Mouse (Mus musculus) CH12.LX (cell line): ENCODE measurements at regions not wholly inside any gene's neighbourhood (a gene's known extent, or its start where the extent isn't known, plus 50 kb on each side); places are given as distances from the start of the nearest gene placed in this dataset.

Experiments used
- DNase-seq: peaks from one replicate; pipeline ENCODE4 v3.0.0-alpha.2; 2013; ENCODE audit errors: extremely low read depth
- H3K27ac ChIP-seq: 2 replicates; pipeline ENCODE4 v1.5.1; 2012; ENCODE audit warnings: low read depth, mild to moderate bottlenecking, control low read depth, moderate library complexity; ENCODE audit not compliant: insufficient read depth
- H3K27me3 ChIP-seq: replicated peaks from 2 replicates; pipeline ENCODE3; 2012; ENCODE audit warnings: inconsistent platforms
- H3K36me3 ChIP-seq, 2 experiments: replicated peaks in 1 of 2; 2 replicates each; pipeline versions ENCODE3 to v1.6.1; 2012; ENCODE audit warnings: inconsistent platforms in 1 of 2, low read length in 1 of 2, mild to moderate bottlenecking in 1 of 2, mixed read lengths in 1 of 2, moderate library complexity in 1 of 2; ENCODE audit not compliant: control insufficient read depth in 1 of 2, insufficient read depth in 1 of 2
- H3K4me1 ChIP-seq, 2 experiments: 2 replicates each; pipeline ENCODE4 v1.6.1; 2012; ENCODE audit warnings: inconsistent platforms in 1 of 2, moderate library complexity in 1 of 2; ENCODE audit not compliant: insufficient read depth in 2 of 2, control insufficient read depth in 1 of 2
- H3K4me2 ChIP-seq: 2 replicates; pipeline ENCODE4 v1.6.1; 2012; ENCODE audit warnings: low read depth, mild to moderate bottlenecking, control low read depth; ENCODE audit not compliant: poor library complexity, insufficient read depth, severe bottlenecking
- H3K4me3 ChIP-seq, 3 experiments: fragments of 150-350 bp in 1 of 3; sonication (generic) in 1 of 3; replicated peaks in 1 of 3; 2 replicates each; pipeline versions ENCODE3 to v1.5.1; 2011 to 2012; ENCODE audit warnings: low read depth in 2 of 3, low read length in 2 of 3, mild to moderate bottlenecking in 2 of 3, moderate library complexity in 2 of 3, control low read depth in 1 of 3, improper control_type of control experiment in 1 of 3, inconsistent platforms in 1 of 3, mixed read lengths in 1 of 3; ENCODE audit not compliant: poor library complexity in 1 of 3
- H3K79me2 ChIP-seq: replicated peaks from 2 replicates; pipeline ENCODE4 v1.6.1; 2012; ENCODE audit warnings: mild to moderate bottlenecking, moderate library complexity; ENCODE audit not compliant: control insufficient read depth, poor library complexity, insufficient read depth, severe bottlenecking; ENCODE audit errors: extremely low read depth
- H3K9ac ChIP-seq: 2 replicates; pipeline ENCODE4 v1.6.1; 2012; ENCODE audit warnings: low read depth, mild to moderate bottlenecking, control low read depth, moderate library complexity; ENCODE audit not compliant: insufficient read depth
- H3K9me3 ChIP-seq: replicated peaks from 2 replicates; pipeline ENCODE3; 2012; ENCODE audit warnings: low read length, inconsistent platforms, mixed read lengths
- BHLHE40 ChIP-seq: IDR thresholded peaks from 2 replicates; pipeline ENCODE4 v1.6.1; 2011; ENCODE audit warnings: mild to moderate bottlenecking, low read depth, low read length, improper control_type of control experiment
- CHD1 ChIP-seq: IDR thresholded peaks from 2 replicates; pipeline ENCODE4 v1.6.1; 2012; ENCODE audit warnings: low read depth, low read length, improper control_type of control experiment, inconsistent platforms
- CHD2 ChIP-seq: IDR thresholded peaks from 2 replicates; pipeline ENCODE4 v1.6.1; 2011; ENCODE audit warnings: low read length, improper control_type of control experiment
- E2F4 ChIP-seq: IDR thresholded peaks from 2 replicates; pipeline ENCODE4 v1.6.1; 2011; ENCODE audit warnings: low read depth, low read length, improper control_type of control experiment; ENCODE audit not compliant: insufficient replicate concordance
- ELF1 ChIP-seq: IDR thresholded peaks from 2 replicates; pipeline ENCODE4 v1.6.1; 2014; ENCODE audit warnings: low read depth, mild to moderate bottlenecking, inconsistent platforms, low read length, improper control_type of control experiment
- EP300 ChIP-seq: IDR thresholded peaks from 2 replicates; pipeline ENCODE4 v1.6.1; 2011; ENCODE audit warnings: low read length, improper control_type of control experiment
- ETS1 ChIP-seq: conservative IDR thresholded peaks from 2 replicates; pipeline ENCODE4 v1.6.1; 2012; ENCODE audit warnings: low read depth, mild to moderate bottlenecking, inconsistent platforms, low read length, improper control_type of control experiment, moderate library complexity
- GABPA ChIP-seq: IDR thresholded peaks from 2 replicates; pipeline ENCODE4 v1.6.1; 2012; ENCODE audit warnings: low read depth, low read length, improper control_type of control experiment, inconsistent platforms; ENCODE audit not compliant: insufficient replicate concordance
- HCFC1 ChIP-seq: IDR thresholded peaks from 2 replicates; pipeline ENCODE4 v1.6.1; 2012; ENCODE audit warnings: low read depth, mild to moderate bottlenecking, inconsistent platforms, low read length, improper control_type of control experiment
- IRF4 ChIP-seq: IDR thresholded peaks from 2 replicates; pipeline ENCODE4 v1.6.1; 2014; ENCODE audit warnings: low read depth, mild to moderate bottlenecking, inconsistent platforms, low read length, improper control_type of control experiment
- JUN ChIP-seq: IDR thresholded peaks from 2 replicates; pipeline ENCODE4 v1.6.1; 2011; ENCODE audit warnings: low read depth, mild to moderate bottlenecking, low read length, improper control_type of control experiment, moderate library complexity; ENCODE audit not compliant: insufficient read depth
- JUND ChIP-seq: conservative IDR thresholded peaks from 2 replicates; pipeline ENCODE4 v1.6.1; 2011; ENCODE audit warnings: low read depth, low read length, improper control_type of control experiment
- KAT2A ChIP-seq: IDR thresholded peaks from 2 replicates; pipeline ENCODE4 v1.6.1; 2012; ENCODE audit warnings: low read length, improper control_type of control experiment, inconsistent platforms; ENCODE audit not compliant: insufficient replicate concordance
- MAFK ChIP-seq: IDR thresholded peaks from 2 replicates; pipeline ENCODE4 v1.6.1; 2011; ENCODE audit warnings: low read length, improper control_type of control experiment; ENCODE audit not compliant: insufficient replicate concordance
- MAX ChIP-seq: IDR thresholded peaks from 2 replicates; pipeline ENCODE4 v1.6.1; 2011; ENCODE audit warnings: low read length, improper control_type of control experiment
- MAZ ChIP-seq: IDR thresholded peaks from 2 replicates; pipeline ENCODE4 v1.6.1; 2012; ENCODE audit warnings: low read depth, mild to moderate bottlenecking, inconsistent platforms, low read length, improper control_type of control experiment, moderate library complexity
- MEF2A ChIP-seq: IDR thresholded peaks from 2 replicates; pipeline ENCODE4 v1.6.1; 2014; ENCODE audit warnings: low read depth, mild to moderate bottlenecking, inconsistent platforms, low read length, improper control_type of control experiment, borderline replicate concordance
- MXI1 ChIP-seq: IDR thresholded peaks from 2 replicates; pipeline ENCODE4 v1.6.1; 2011; ENCODE audit warnings: mild to moderate bottlenecking, low read depth, low read length, improper control_type of control experiment
- MYC ChIP-seq: IDR thresholded peaks from 2 replicates; pipeline ENCODE4 v1.6.1; 2011; ENCODE audit warnings: low read depth, mild to moderate bottlenecking, improper control_type of control experiment, low read length
- NELFE ChIP-seq: IDR thresholded peaks from 2 replicates; pipeline ENCODE4 v1.6.1; 2011; ENCODE audit warnings: low read depth, low read length, improper control_type of control experiment
- PAX5 ChIP-seq: IDR thresholded peaks from 2 replicates; pipeline ENCODE4 v1.6.1; 2012; ENCODE audit warnings: low read length, inconsistent platforms, mixed read lengths
- POLR2A ChIP-seq: IDR thresholded peaks from 2 replicates; pipeline ENCODE4 v1.6.1; 2011; ENCODE audit warnings: low read depth, mild to moderate bottlenecking, improper control_type of control experiment, low read length
- POLR2AphosphoS2 ChIP-seq: IDR thresholded peaks from 2 replicates; pipeline ENCODE4 v1.6.1; 2011; ENCODE audit warnings: low read depth, low read length, improper control_type of control experiment
- RAD21 ChIP-seq: IDR thresholded peaks from 2 replicates; pipeline ENCODE4 v1.6.1; 2011; ENCODE audit warnings: low read depth, mild to moderate bottlenecking, low read length, improper control_type of control experiment, moderate library complexity
- RCOR1 ChIP-seq: conservative IDR thresholded peaks from 2 replicates; pipeline ENCODE4 v1.6.1; 2012; ENCODE audit warnings: low read depth, mild to moderate bottlenecking, inconsistent platforms, low read length, improper control_type of control experiment
- SIN3A ChIP-seq: IDR thresholded peaks from 2 replicates; pipeline ENCODE4 v1.6.1; 2012; ENCODE audit warnings: low read length, improper control_type of control experiment, inconsistent platforms
- SMC3 ChIP-seq: IDR thresholded peaks from 2 replicates; pipeline ENCODE4 v1.6.1; 2011; ENCODE audit warnings: low read depth, low read length, improper control_type of control experiment
- TBP ChIP-seq: conservative IDR thresholded peaks from 2 replicates; pipeline ENCODE4 v1.6.1; 2011; ENCODE audit warnings: low read depth, low read length, improper control_type of control experiment
- TCF12 ChIP-seq: IDR thresholded peaks from 2 replicates; pipeline ENCODE4 v1.6.1; 2014; ENCODE audit warnings: low read depth, mild to moderate bottlenecking, inconsistent platforms, low read length, improper control_type of control experiment
- USF2 ChIP-seq: conservative IDR thresholded peaks from 2 replicates; pipeline ENCODE4 v1.6.1; 2011; ENCODE audit warnings: low read depth, low read length, improper control_type of control experiment
- ZKSCAN1 ChIP-seq: IDR thresholded peaks from 2 replicates; pipeline ENCODE4 v1.6.1; 2012; ENCODE audit warnings: low read depth, inconsistent platforms, low read length, improper control_type of control experiment, borderline replicate concordance
- ZMIZ1 ChIP-seq: IDR thresholded peaks from 2 replicates; pipeline ENCODE4 v1.6.1; 2012; ENCODE audit warnings: low read depth, mild to moderate bottlenecking, inconsistent platforms, low read length, improper control_type of control experiment
- ZNF384 ChIP-seq: IDR thresholded peaks from 2 replicates; pipeline ENCODE4 v1.6.1; 2012; ENCODE audit warnings: low read depth, low read length, improper control_type of control experiment, inconsistent platforms
- dilution Hi-C: fragments of 300-500 bp; cut with MboI; formaldehyde crosslinking; loops from 2 replicates; pipeline ENCODE4 v1.14.3; 2020; ENCODE audit warnings: low sequenced_read_pairs; ENCODE audit not compliant: extremely low pct_unique_long_range_greater_than_20kb, extremely low pct_ligation_motif_present
- in situ Hi-C: fragments of 300-500 bp; cut with MboI; formaldehyde crosslinking; loops from 3 replicates; pipeline ENCODE4 v1.14.3; 2019; ENCODE audit warnings: low sequenced_read_pairs, low pct_ligation_motif_present, low pct_unique_long_range_greater_than_20kb, mixed read lengths

GRCm38 (mm10) chr15:10073580-10073979 is 103.5 kb upstream of the Prlr start:
- no peaks in the 10 kb centered on the region for H3K36me3 ChIP-seq
- no peak overlapping the region for H3K4me2 ChIP-seq
- dilution Hi-C loops: no loop called here
- in situ Hi-C loops: no loop called here
- H3K9me3 ChIP-seq: no peaks in the 10 kb centered on the region
- H3K79me2 ChIP-seq: no peaks in the 10 kb centered on the region
- peak; percentile 11 for DNase-seq
- H3K27me3 ChIP-seq: no peaks in the 10 kb centered on the region
- H3K4me1 ChIP-seq: peaks cover 5 to 31% of the 10 kb centered on the region in 2 experiments
- H3K27ac ChIP-seq: no peak overlapping the region
- H3K4me3 ChIP-seq: no peak overlapping the region
- TF ChIP-seq ETS1 (0 out of 2 replicates have a peak, but pooled peaks have one; percentile 18), JUND (peak; percentile 22; the same call in 1 of the 2 replicates), IRF4 (peak; percentile 27; the same call in 1 of the 2 replicates), KAT2A (no peak), BHLHE40 (no peak), SIN3A (no peak), POLR2AphosphoS2 (no peak), JUN (no peak), ZNF384 (no peak), EP300 (peak; percentile 66; the same call in 1 of the 2 replicates), USF2 (no peak), ZKSCAN1 (no peak), CHD1 (no peak), TCF12 (peak; percentile 19; the same call in 1 of the 2 replicates), MAFK (0 out of 2 replicates have a peak, but pooled peaks have one; percentile 51)
- no peak overlapping the region for H3K9ac ChIP-seq

- Histone ChIP-seq H3K4me1 (peaks cover 5 to 31% of the 10 kb centered on the region in 2 experiments), H3K9ac (no peak overlapping the region), H3K9me3 (no peaks in the 10 kb centered on the region), H3K27ac (no peak overlapping the region), H3K36me3 (no peaks in the 10 kb centered on the region), H3K27me3 (no peaks in the 10 kb centered on the region), H3K4me3 (no peak overlapping the region), H3K79me2 (no peaks in the 10 kb centered on the region), H3K4me2 (peak overlapping the region; percentile 47; the same call in 1 of the 2 replicates)
- in situ Hi-C loops (no loop called here), dilution Hi-C loops (no loop called here)
- DNase-seq: peak; percentile 88
- TF ChIP-seq MAX (peak; percentile 83; the same call in 1 of the 2 replicates), KAT2A (no peak), MEF2A (peak; percentile 82), ZMIZ1 (no peak), SMC3 (no peak), CHD2 (peak; percentile 59; the same call in 1 of the 2 replicates), JUN (peak; percentile 50), EP300 (peak; percentile 99), RAD21 (no peak; the same call in 1 of the 2 replicates), JUND (no peak), POLR2AphosphoS2 (no peak), IRF4 (peak; percentile 99), NELFE (no peak), RCOR1 (peak; percentile 61), E2F4 (no peak), MAZ (no peak), CHD1 (no peak), TBP (no peak), ZNF384 (no peak), PAX5 (no peak), GABPA (no peak), ELF1 (no peak), MXI1 (0 out of 2 replicates have a peak, but pooled peaks have one; percentile 32), MYC (peak; percentile 87), ZKSCAN1 (no peak), HCFC1 (no peak), POLR2A (no peak)
Observed at GRCm38 (mm10) chr15:10074916-10075315, 102.1 kb upstream of the Prlr start.
